Mouse (Mus musculus) cerebellum, postnatal 25 days (tissue): Measurements from ENCODE around the gene Tcf7l1.
"Not testable (repeated sequence)": the region's sequence is repeated elsewhere in the genome, so short reads cannot be mapped to it uniquely, and the experiment has no call there.

Experiments
- DNase-seq, 2 experiments: peaks; one replicate each; pipeline ENCODE4 v3.0.0; 2021; ENCODE audit warnings: mixed read lengths in 2 of 2

Gene Tcf7l1

DNA sequence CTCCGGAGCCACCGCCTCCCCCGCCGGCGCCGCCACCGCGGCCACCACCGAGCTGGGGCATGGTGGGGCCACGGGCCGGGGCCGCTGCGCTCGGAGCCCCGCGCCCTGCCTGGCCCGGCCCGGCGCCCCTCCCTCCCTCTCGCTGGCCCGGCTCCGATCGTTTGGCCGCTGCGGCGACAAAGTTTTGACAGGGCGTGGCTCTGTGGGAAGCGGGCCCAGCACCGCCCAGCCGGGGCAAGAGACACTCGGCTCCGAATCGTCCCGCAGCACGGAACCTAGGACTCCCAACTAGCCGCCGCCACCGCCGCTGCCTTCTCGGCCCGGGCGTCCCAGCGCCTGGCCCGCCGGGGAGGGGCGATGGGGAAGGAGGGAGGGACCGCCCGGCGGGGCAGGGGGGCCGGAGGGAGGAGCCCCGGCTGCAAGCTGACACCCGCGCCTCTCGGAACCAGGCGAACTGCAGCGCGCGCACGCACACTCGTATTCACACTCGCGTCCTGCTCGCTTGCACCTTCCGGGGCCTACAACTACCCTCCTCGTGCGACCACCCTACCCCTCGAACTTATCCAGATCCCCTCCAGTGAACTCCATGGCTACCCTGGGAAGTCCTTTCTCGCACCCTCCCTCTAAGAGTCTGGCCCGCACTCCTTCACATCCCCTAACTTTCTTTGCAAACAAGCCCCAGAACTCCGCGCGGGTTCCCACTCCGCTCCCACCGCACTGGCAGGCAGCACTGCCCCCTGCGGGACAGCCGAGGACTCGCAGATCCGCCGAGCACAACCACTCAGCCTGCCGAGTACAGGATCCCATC is at the start of gene Tcf7l1:
TSS of gene Tcf7l1 (minus strand) at position 363 of the 808 bp plus-strand sequence.
- peak; percentile 83 to 90 for DNase-seq

DNA sequence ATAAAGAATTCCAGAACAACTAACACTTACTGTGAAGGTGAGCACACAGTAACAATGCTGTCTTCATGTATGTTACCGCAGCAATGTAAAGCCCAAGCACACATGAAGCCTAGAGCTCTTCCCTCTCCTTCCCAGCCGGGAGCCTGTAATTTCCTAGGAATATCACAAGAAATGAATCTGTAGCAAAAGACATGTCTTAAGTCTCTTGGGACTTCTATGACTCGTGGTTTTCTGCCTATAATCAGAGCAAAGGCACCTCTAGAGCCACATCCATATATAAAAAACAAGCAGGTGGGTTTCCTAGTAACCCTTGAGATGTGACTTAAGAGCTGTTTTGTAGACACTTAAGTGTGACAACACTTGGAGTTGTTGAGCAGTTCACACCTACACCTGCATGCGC is 48.7 kb upstream of the Tcf7l1 start:
- DNase-seq = no peak

DNA sequence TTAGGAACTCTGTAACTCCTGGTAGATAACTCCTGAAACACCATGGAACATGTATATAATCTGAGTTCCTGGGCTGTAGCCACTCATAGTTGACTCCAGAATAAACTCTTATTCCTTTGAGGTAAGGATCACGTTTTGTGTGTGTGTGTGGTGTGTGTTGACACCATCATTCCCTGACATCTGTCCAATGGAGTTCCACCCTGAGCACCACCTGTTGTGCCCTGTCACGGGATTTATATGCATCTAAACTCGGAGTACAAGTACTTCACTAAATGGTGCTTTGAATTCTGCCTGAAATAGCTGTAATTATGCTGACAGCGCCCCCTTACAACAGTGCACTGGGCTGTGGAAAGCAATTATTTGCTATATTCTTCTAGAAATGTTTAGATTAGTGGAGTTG is 45.5 kb upstream of the Tcf7l1 start:
- no peak for DNase-seq

DNA sequence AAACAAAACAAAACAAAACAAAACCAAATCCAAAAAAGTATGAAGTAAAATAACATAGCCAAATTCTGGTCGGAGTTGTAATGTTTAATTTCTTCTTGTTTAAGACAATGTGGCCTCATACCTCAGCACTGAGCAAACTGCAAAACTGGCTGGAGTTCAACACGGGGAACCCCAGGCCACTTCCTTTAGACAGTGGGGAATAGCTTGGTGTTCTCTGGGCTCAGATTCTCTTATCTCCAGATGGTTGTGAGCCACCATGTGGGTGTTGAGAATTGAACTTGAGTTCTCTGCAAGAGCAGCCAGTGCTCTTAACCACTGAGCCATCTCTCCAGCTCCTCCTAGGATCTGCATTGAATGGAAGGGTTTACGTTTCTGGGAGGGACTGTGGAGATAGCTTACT is 42.8 kb upstream of the Tcf7l1 start:
- no peak for DNase-seq

DNA sequence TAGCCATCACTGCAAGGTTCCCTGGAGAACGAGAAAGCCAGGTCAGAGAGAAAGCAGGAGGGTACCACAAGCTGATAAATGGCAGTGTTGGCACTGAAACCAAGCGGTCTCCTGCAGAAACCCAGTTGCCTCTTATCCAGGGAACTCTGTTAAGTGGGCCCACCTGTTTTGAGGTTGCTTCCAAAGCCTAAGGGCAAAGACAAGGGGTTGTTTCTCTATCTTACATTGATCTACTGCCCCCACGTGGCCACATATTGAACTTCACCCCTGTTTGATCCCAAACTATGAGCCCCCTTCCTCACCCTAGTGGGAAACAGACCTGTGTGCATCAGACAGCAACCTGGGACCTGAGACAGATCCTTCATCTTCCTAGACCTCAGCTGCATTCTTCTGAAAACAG is 42.2 kb upstream of the Tcf7l1 start:
- DNase-seq = peak; percentile 47 to 69

DNA sequence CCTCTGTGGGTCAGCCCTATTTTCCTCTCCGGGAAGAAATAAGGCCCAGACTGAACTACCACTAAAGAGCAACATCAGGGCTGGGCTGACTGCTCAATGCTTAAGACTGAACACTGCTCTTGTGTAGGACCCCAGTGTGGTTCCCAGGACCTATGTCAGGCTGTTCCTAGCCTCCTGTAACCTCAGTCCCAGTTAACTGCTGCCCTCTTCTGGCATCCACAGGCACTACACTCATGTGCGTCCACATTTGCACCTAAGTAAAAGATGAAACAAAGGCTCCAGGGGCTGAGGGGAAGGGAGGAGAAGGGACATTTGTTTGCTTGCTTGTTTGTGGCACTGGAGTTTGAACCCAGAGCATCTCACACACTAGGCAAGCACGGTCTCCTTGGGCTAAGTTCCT is 39.8 kb upstream of the Tcf7l1 start:
- no peak for DNase-seq

DNA sequence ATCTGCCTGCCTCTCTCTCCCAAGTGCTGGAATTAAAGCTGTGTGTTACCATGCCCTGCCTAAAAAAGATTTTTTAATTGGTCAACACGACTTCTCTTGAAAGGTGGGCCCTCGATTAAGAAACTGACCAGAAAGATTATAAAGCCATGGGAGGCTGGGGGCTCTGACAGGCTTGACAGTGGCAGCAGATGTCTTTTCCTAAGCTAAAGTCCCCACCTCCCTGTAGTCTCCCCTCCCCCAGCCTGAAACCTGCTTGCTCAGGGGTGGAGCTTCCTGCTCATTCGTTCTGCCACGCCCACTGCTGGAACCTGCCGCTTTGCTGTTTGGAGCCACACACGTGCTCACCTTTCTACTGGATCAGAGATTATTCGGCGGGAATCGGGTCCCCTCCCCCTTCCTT is 39.0 kb upstream of the Tcf7l1 start:
- DNase-seq = not testable (repeated sequence)

DNA sequence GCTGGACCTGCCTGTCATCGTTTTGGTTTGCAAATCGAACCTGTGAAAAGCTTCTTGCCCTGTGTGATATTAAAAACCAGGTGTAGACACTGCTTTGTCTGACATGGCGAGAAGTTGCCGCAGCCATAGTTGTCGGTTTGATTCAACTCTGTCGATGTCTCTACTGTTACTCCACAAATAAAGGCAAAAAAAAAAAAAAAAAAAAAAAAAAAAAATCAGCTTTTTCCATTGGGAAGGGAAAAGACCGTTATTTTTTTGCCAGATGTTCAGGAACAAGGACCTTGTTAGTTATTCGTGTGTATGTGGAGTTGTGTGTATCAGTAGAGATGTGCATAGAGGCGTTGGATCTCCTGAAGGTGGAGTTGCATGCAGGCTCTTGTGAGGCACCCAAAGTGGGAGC is 36.7 kb upstream of the Tcf7l1 start:
- DNase-seq = no peak

DNA sequence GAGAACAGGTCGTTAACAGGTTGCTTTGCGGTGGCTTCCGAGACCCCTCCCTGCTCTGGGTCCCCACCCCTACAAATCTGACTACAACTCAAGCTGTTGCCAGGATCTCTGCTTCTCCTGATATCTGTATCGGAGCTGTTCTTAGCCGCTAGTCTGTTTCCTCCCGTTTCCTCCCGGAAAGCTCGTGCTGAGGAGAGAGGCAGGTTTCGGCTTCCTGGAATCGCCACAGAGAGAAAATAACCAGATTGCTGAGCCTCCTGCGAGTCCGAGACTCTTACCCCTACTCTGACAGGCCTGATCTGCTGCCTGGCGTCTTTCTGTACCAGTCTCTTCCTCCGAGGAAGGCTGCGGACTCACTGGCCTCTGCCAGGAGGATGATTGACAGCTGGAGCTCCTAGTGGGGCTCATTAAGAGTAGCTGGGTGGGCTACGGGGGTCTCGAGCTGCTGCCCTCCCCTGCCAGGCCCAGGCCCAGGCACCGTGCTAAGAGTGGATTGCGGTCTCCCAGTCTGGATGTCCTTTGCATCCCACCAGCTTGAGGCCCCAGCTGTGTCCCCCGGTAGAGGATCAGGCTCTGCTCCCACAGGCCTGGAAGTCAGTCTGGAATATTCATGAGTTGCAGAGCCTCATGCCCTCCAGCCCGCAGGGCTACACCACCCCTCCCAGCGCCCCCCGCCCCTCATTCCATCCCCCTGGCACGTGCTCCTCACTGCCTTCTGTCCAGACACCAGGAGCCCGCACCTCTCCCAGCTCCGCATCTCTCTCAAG is 36.1 kb upstream of the Tcf7l1 start:
- peak; percentile 22 to 26 for DNase-seq

DNA sequence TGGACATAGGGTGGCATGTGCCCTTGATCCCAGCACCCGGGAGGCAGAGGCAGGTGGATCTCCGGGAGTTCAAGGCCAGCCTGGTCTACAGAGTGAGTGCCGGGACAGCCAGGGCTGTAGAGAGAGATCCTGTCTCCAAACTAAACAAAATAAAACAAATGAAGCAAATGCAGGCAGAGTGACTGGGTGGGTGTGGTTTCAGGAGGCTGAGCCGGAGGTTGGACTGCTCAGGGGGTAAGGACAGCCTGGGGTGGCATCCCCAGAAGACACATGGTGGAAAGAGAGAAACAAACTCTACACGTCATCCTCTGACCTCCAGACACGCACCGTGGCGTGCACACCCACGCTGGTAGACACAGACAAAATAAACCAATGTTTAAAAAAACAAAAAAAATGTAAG is 24.4 kb upstream of the Tcf7l1 start:
- DNase-seq = no peak

DNA sequence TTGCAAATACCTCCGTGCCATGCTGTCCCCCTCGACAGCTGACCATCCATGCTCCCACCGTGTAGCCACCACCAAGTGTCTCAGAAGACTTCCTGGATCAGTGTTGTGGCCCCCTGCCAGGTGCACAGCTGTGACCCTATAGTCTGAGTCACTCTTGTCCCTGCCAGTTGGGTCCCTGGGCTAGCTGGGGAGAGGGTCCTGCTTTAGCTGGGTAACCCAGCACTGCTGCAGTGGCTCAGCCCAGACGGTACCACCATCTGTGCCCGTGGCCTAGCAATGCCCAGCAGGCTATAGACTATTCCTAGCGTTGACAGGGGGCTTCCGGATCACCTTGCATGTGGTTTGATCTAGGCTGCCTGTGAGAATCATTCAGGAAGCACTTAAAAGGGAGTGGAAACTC is 21.2 kb upstream of the Tcf7l1 start:
- peak in 1 of 2 experiments; percentile 15 for DNase-seq

DNA sequence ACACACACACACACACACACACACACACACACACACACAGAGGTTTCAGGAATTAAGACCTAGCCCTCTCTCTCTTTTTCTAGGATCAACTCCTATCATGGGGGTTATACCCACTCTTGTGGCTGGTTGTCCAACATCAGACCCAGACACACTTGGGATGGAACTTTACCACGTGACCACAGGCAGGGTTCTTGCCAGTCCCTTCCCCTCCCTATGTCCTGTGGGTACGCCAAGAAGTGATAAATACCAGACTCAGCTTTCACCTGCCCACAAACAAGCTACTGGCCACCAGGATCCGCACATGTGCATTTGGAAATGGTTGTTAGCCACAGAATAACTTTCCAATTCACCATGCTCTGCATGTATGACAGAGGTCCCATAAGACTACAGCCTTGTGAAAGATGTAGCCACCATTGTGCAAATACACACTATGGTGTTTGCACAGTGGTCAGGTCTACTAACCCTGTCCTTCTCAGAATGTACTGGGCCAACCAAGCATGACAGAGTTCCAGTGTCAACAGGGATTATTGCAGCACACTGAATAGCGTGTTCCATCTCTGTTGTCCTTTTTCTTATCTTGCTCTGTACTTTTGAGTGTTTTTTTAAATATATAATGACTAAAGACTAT is 20.6 kb upstream of the Tcf7l1 start:
- no peak for DNase-seq

DNA sequence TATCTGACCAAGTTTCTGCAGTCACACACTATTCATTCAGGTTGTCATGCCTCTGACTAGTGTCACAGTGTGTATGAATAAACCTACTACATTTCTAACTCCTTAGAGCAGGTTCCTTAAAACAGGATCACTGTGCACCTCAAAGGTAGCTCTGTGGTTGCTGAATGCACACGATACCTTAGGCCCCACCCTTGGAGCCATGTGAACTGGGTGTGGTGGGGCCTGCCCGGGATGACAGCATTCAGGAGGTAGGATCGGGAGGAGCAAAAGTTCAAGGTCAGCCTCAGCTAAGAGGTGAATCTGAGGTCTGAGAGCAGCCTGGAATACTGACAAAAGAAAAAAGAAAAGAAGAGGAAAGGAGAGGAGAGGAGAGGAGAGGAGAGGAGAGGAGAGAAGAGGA is 19.3 kb upstream of the Tcf7l1 start:
- DNase-seq = no peak

DNA sequence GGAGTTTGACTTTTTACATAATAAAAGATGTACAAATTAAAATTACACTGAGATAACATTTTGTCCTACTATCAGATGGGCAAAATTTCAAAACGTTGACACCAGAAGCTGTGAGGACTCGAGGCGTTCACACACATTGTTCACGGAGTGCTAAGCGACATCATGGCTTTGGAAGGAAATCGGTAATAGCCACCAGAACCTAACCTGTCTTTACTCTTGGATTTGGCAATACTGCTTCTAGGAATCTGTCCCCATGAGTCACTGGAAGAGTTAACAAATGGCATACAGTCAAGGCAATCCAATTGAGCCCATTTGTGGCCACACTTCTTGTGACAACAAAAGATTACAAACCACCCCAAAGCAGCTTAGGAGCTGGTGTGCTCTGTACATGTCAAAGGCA is 14.6 kb upstream of the Tcf7l1 start:
- no peak for DNase-seq

DNA sequence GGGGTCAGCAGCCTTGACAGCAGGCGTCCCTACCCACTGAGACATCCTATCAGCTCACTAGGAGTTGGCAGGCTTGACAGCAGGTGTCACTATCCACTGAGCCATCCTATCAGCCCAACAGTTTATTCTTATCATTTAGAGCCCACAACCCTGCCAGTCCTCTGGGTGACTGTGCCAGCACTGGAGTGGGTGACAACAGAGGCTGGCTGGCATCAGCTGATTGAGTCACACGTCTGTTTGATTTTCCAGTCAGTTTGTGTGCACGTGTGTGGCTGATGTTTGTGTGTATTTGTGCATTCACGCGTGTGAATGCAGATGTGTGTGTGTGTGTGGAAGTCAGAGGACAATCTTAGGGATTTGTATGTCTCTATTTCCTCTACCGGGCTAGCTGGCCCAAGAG is 13.1 kb upstream of the Tcf7l1 start:
- DNase-seq = no peak

DNA sequence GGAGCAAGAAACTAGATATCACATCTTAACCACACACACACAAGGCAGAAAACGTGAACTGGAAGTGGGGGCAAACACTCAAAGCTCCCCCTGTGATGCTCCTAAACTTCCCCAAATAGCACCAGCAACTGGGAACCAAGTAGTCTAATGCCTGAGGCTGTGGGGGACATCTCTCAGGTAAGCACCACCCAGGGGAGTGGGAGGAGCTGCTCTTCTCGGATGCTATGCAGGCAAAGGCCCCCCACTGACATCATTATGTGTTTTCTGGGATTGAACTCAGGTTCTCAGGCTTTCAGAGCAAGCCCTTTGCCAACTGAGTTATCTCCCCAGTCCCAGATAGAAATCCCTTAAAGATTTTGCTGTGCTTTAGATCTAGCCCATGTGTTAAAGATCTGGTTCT is 11.6 kb upstream of the Tcf7l1 start:
- DNase-seq = no peak

DNA sequence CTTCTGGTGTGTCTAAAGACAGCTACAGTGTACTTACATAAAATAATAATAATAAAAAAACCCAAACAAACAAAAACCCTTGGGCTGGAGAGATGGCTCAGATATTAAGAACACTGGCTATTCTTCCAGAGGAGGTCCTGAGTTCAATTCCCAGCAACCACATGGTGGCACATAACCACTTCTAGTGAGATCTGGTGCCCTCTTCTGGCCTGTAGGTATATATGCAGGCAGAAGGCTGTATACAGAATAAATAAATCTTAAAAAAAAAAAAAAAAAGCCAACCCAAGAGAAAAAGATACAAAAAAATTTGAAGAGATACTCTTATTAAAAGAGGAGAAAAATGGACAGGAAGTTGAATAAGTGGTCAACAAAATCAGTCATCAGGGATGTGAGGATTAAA is 8.7 kb upstream of the Tcf7l1 start:
- DNase-seq = no peak

DNA sequence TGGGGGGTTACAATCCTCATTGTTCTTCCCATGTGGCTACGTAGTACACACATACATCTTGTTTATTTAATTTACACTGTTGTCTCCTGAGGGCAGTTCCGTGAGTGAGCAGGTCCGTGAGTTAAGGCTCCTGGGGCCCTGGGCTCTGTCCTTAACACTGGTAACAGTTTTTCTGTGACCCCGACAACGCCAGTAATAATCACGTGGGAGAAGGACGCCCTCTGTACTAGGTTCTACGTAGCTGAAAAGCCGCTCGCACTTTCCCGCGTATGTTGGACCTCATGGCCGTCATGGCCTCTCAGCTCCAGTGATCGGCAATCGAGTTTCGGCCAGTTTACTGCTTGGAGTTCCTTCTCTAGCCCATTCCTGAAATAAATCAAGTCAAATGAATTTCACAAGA is 6.4 kb upstream of the Tcf7l1 start:
- DNase-seq = no peak

DNA sequence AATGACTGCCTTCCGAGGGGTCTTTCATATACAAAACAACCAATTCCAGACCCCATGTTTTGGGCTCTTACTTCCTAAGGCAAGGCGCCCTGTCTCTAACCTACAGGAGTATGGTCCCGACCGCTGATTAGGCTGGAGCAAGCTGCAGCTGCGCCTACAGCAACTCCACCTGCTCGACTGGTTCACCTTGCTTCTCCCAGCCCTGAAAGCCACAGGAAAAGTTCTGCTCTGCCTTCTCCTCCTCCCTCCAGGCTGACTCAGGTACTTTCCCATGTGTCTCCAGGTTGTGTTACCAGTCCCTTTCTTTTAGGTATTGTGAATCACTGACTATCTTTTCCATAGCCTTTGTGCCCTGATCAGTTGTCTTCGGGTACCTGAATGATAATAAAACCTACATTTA is 5.8 kb upstream of the Tcf7l1 start:
- DNase-seq = no peak

DNA sequence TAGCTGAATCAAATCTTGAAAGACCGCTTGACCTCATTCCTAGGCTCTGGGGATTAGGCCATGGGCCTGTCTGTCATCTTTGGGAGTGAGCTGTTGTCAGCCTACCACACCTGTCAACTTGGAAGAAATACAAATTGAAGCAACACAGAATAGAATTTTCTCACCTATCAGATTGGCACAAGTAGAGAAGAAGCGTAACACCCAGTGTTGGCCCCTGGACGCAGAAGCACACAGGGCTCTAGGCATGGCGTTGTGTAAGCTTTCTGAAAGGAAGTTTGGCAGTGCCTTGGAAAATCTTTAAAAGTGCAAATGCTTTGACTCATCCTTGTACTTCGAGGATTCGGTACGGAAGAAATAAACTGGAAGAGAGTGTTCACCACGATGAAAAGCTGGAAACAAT is 3.6 kb upstream of the Tcf7l1 start:
- DNase-seq = no peak

DNA sequence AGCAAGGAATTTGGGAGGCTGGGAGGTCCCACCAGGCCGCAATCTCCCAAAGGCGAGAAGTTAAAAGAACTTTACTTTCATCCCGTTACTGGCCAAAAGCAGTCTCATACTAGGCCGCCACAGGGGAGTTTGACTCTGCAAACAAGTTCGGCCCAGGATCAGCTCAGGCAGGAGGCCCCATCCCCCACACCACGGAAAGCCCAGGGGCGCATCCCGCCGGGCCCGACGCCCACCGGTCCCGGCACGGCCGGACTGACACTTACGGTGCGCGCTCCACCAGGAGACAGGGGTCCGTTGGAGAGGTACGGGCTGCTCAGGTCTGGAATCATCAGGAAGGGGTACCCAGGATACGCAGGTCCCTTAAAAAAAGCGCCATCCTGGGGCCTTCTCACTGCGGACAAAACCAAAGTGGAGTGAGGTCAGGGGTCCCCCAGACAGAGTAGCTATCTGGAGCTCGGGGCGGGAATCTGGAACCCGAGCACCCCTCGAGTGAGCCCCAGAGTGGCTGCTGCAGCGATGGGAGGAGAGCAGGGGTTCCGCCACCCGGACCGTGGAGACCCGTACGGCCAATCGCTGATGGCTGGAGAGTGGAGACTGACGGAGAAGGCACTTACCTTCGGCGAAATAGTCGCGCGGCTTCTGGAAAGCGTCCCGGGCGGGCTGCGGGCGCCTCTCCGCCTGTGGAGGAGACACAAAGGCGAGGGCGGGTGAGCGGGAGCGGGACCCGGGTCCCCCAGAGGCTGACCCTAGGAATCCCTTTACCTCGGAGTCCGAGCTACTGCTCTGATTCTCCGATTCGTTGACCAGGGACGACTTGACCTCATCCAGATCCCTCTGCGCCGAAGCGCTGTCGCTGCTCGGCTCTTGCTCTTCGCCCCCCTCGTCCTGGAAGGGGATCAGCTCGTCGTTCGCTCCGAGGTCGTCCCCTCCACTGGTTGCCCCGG is 834 bp downstream of the Tcf7l1 start:
- peak; percentile 33 to 53 for DNase-seq

DNA sequence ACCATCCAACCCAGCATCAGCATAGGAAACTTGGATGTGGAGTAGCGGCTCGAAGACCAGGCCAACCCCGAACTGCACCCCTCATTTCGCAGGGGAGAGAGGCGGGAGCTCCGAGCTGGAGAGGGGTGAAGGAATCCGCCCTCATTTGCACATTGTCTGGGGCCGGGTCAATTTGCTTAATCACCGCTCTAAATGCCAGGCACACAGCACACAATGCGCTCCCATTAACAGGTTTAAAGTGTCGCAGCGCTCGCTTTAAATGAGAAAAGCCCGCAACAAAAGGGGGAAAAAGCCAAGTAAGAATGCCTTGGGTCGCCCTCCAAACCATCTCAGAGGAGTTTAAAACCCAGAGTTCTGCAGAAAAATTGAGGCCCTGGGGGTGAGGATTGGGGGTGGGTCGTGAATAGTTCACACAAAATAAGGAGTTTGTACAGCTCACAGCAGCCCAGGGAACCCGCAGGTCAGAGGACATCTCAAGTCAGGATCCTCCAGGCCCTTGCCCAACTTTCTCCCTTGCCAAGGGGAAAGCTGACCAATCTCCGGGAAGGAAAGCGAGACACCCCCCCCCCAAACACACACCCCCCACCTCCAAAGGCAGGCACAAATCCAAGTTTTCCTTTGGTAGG is 1.6 kb downstream of the Tcf7l1 start:
- DNase-seq = no peak
